Mouse (Mus musculus) lung, embryonic 14.5 days (tissue): ENCODE data around the gene Aig1. TPM values are rescaled to one million over a fixed set of nuclear protein-coding genes. Genes with fewer than 3 reads are reported as not detected.

Experiments used
- ATAC-seq: fragments of 200-750 bp; cut with Nextera tagmentation; 2 replicates; pipeline ENCODE4 v1.8.0; 2017; ENCODE audit warnings: mild to moderate bottlenecking, moderate TSS enrichment, moderate library complexity; ENCODE audit not compliant: insufficient read depth
- DNase-seq: peaks from one replicate; pipeline ENCODE4 v3.0.0-alpha.2; 2015
- H3K27ac ChIP-seq: fragments of 300-500 bp; sonication (generic); 2 replicates; pipeline ENCODE4 v1.5.1; 2014; ENCODE audit warnings: low read depth, mild to moderate bottlenecking, moderate library complexity
- H3K27me3 ChIP-seq: fragments of 300-500 bp; sonication (generic); 2 replicates; pipeline ENCODE4 v1.6.1; 2014; ENCODE audit warnings: low read length, control low read depth; ENCODE audit not compliant: insufficient read depth
- H3K36me3 ChIP-seq: fragments of 300-500 bp; sonication (generic); 2 replicates; pipeline ENCODE4 v1.6.1; 2014; ENCODE audit warnings: control low read depth; ENCODE audit not compliant: insufficient read depth
- H3K4me1 ChIP-seq: fragments of 300-500 bp; sonication (generic); 2 replicates; pipeline ENCODE4 v1.6.1; 2014; ENCODE audit warnings: antibody characterized with exemption, control low read depth; ENCODE audit not compliant: insufficient read depth
- H3K4me2 ChIP-seq: fragments of 300-500 bp; sonication (generic); 2 replicates; pipeline ENCODE4 v1.6.1; 2014; ENCODE audit warnings: mild to moderate bottlenecking
- H3K4me3 ChIP-seq: fragments of 300-500 bp; sonication (generic); 2 replicates; pipeline ENCODE4 v1.5.1; 2014; ENCODE audit warnings: low read depth, low read length
- H3K9ac ChIP-seq: fragments of 300-500 bp; sonication (generic); 2 replicates; pipeline ENCODE4 v1.6.1; 2014
- H3K9me3 ChIP-seq: fragments of 300-500 bp; sonication (generic); 2 replicates; pipeline ENCODE4 v1.6.1; 2016; ENCODE audit warnings: low read depth, low read length, control low read depth
- CTCF ChIP-seq: IDR thresholded peaks from 2 replicates; pipeline ENCODE4 v1.5.1; 2016; ENCODE audit warnings: antibody characterized with exemption, low read depth
- WGBS: fragments of 180-500 bp; shearing (Covaris S2); extraction: QIAGEN DNeasy Blood & Tissue Kit; methylation state at CpG from one replicate; pipeline ENCODE4 v1.1.7; 2014; 5-methylcytosine and 5-hydroxymethylcytosine counted together
- polyA plus RNA-seq: library from polyadenylated mRNA; unstranded; fragments of >200 nt; fragmentation: Nextera tagmentation; extraction: Ambion mirVana; gene quantifications from 2 replicates; pipeline ENCODE4 v1.2.1, GENCODE M21; 2014

The Aig1 gene
- polyA plus RNA-seq, 1 experiment from 2014 or later: 43.4 TPM

GRCm38 (mm10) chr10:13806806-13807205, 62.0 kb downstream of the Aig1 start:
- no peak for TF ChIP-seq CTCF
- H3K9ac ChIP-seq: no peak overlapping the region
- H3K27me3 ChIP-seq: no peaks in the 10 kb centered on the region
- H3K4me3 ChIP-seq: no peak overlapping the region
- no peak overlapping the region for H3K27ac ChIP-seq
- H3K4me1 ChIP-seq: no peaks in the 10 kb centered on the region
- DNase-seq (no peak), ATAC-seq (no peak)
- H3K36me3 ChIP-seq: 0 out of 2 replicates have a peak, but pooled peaks cover 4% of the 10 kb centered on the region
- H3K4me2 ChIP-seq: no peak overlapping the region
- H3K9me3 ChIP-seq: no peaks in the 10 kb centered on the region

- H3K4me2 ChIP-seq: no peak overlapping the region
- no peak overlapping the region for H3K27ac ChIP-seq
- H3K4me3 ChIP-seq: no peak overlapping the region
- peaks cover 4% of the 10 kb centered on the region; the same call in 1 of the 2 replicates for H3K36me3 ChIP-seq
- TF ChIP-seq CTCF: no peak
- no peaks in the 10 kb centered on the region for H3K27me3 ChIP-seq
- no peaks in the 10 kb centered on the region for H3K9me3 ChIP-seq
- ATAC-seq: no peak
- no peak overlapping the region for H3K9ac ChIP-seq
- DNase-seq: no peak
- no peaks in the 10 kb centered on the region for H3K4me1 ChIP-seq
- WGBS: 92% methylated on average over 5 of the region's 5 CpGs
Observed at GRCm38 (mm10) chr10:13801296-13801695, 67.5 kb downstream of the Aig1 start.

GRCm38 (mm10) chr10:13793458-13793857, 75.3 kb downstream of the Aig1 start:
- peak; percentile 56; the same call in 1 of the 2 replicates for ATAC-seq
- Histone ChIP-seq H3K9me3 (no peaks in the 10 kb centered on the region), H3K4me1 (no peaks in the 10 kb centered on the region), H3K9ac (no peak overlapping the region), H3K27ac (no peak overlapping the region), H3K4me3 (no peak overlapping the region), H3K4me2 (no peak overlapping the region), H3K27me3 (no peaks in the 10 kb centered on the region), H3K36me3 (no peaks in the 10 kb centered on the region)
- no peak for TF ChIP-seq CTCF
- peak; percentile 45 for DNase-seq
- WGBS: 54% methylated on average over 1 of the region's 1 CpGs

- WGBS: 52% methylated on average over 8 of the region's 8 CpGs
- ATAC-seq (no peak), DNase-seq (no peak)
- Histone ChIP-seq H3K9me3 (no peaks in the 10 kb centered on the region), H3K36me3 (no peaks in the 10 kb centered on the region), H3K27ac (no peak overlapping the region), H3K27me3 (no peaks in the 10 kb centered on the region), H3K9ac (no peak overlapping the region), H3K4me3 (no peak overlapping the region), H3K4me2 (no peak overlapping the region), H3K4me1 (no peaks in the 10 kb centered on the region)
- TF ChIP-seq CTCF: no peak
Observed at GRCm38 (mm10) chr10:13792788-13793187, 76.0 kb downstream of the Aig1 start.

- no peak for TF ChIP-seq CTCF
Observed at GRCm38 (mm10) chr10:13789604-13790003, 79.2 kb downstream of the Aig1 start.

GRCm38 (mm10) chr10:13788057-13788456, 80.7 kb downstream of the Aig1 start:
- H3K4me2 ChIP-seq: no peak overlapping the region
- ATAC-seq (no peak), DNase-seq (no peak)
- no peaks in the 10 kb centered on the region for H3K36me3 ChIP-seq
- WGBS: 84% methylated on average over 9 of the region's 9 CpGs
- H3K27me3 ChIP-seq: no peaks in the 10 kb centered on the region
- no peak overlapping the region for H3K4me3 ChIP-seq
- no peaks in the 10 kb centered on the region for H3K4me1 ChIP-seq
- H3K9me3 ChIP-seq: no peaks in the 10 kb centered on the region
- TF ChIP-seq CTCF: no peak
- H3K9ac ChIP-seq: no peak overlapping the region
- no peak overlapping the region for H3K27ac ChIP-seq

More at GRCm38 (mm10) chr10:13789604-13790003, 79.2 kb downstream of the Aig1 start:
- Histone ChIP-seq H3K4me2 (no peak overlapping the region), H3K9me3 (no peaks in the 10 kb centered on the region), H3K4me1 (no peaks in the 10 kb centered on the region), H3K27ac (no peak overlapping the region), H3K36me3 (no peaks in the 10 kb centered on the region), H3K4me3 (no peak overlapping the region), H3K9ac (no peak overlapping the region), H3K27me3 (no peaks in the 10 kb centered on the region)
- 88% methylated on average over 1 of the region's 1 CpGs for WGBS
- no peak for ATAC-seq
- no peak for DNase-seq

GRCm38 (mm10) chr10:13782774-13783173, 86.0 kb downstream of the Aig1 start:
- no peak for ATAC-seq

More at GRCm38 (mm10) chr10:13782774-13783173, 86.0 kb downstream of the Aig1 start:
- H3K4me1 ChIP-seq: no peaks in the 10 kb centered on the region
- H3K4me3 ChIP-seq: no peak overlapping the region
- 69% methylated on average over 5 of the region's 5 CpGs for WGBS
- no peak overlapping the region for H3K27ac ChIP-seq
- no peaks in the 10 kb centered on the region for H3K27me3 ChIP-seq
- H3K36me3 ChIP-seq: no peaks in the 10 kb centered on the region
- DNase-seq: no peak
- H3K4me2 ChIP-seq: no peak overlapping the region
- no peak overlapping the region for H3K9ac ChIP-seq
- no peak for TF ChIP-seq CTCF
- no peaks in the 10 kb centered on the region for H3K9me3 ChIP-seq
